Mouse (Mus musculus) myocyte (in vitro differentiated cells): ENCODE measurements around the gene Glra1.

ENCODE experiments used
- E2F4 ChIP-seq: IDR thresholded peaks from one replicate; pipeline ENCODE4 v1.6.1; 2011; ENCODE audit warnings: mild to moderate bottlenecking, control low read depth, moderate library complexity; ENCODE audit not compliant: insufficient read depth
- MAX ChIP-seq: IDR thresholded peaks from one replicate; pipeline ENCODE4 v1.6.1; 2011; ENCODE audit warnings: low read depth, mild to moderate bottlenecking, control low read depth
- MYOD1 ChIP-seq, 3 experiments: IDR thresholded peaks; one replicate each; pipeline ENCODE4 v1.6.1; 2011; ENCODE audit warnings: control low read depth in 2 of 3, low read depth in 2 of 3, mild to moderate bottlenecking in 2 of 3, moderate library complexity in 1 of 3; ENCODE audit not compliant: insufficient read length in 2 of 3, control insufficient read depth in 1 of 3
- MYOG ChIP-seq, 3 experiments: IDR thresholded peaks; one replicate each; pipeline ENCODE4 v1.6.1; 2011; ENCODE audit warnings: control low read depth in 2 of 3, low read depth in 2 of 3, mild to moderate bottlenecking in 2 of 3; ENCODE audit not compliant: insufficient read length in 2 of 3, control insufficient read depth in 1 of 3, insufficient read depth in 1 of 3
- POLR2A ChIP-seq: IDR thresholded peaks from one replicate; pipeline ENCODE4 v1.6.1; 2011; ENCODE audit warnings: low read depth, mild to moderate bottlenecking, control low read depth, moderate library complexity; ENCODE audit not compliant: insufficient read length
- POLR2AphosphoS2 ChIP-seq: IDR thresholded peaks from one replicate; pipeline ENCODE4 v1.6.1; 2011; ENCODE audit warnings: low read depth, control low read depth; ENCODE audit not compliant: insufficient read length
- REST ChIP-seq: IDR thresholded peaks from one replicate; pipeline ENCODE4 v1.6.1; 2011; ENCODE audit warnings: mild to moderate bottlenecking, control low read depth, moderate library complexity; ENCODE audit not compliant: insufficient read depth, insufficient read length
- SRF ChIP-seq: IDR thresholded peaks from one replicate; pipeline ENCODE4 v1.6.1; 2011; ENCODE audit warnings: low read depth; ENCODE audit not compliant: control insufficient read depth, insufficient read length
- TCF12 ChIP-seq: IDR thresholded peaks from one replicate; pipeline ENCODE4 v1.6.1; 2011; ENCODE audit warnings: mild to moderate bottlenecking, control low read depth; ENCODE audit not compliant: poor library complexity, insufficient read depth, severe bottlenecking
- USF1 ChIP-seq: IDR thresholded peaks from one replicate; pipeline ENCODE4 v1.6.1; 2011; ENCODE audit warnings: low read depth, mild to moderate bottlenecking, control low read depth, moderate library complexity

DNA sequence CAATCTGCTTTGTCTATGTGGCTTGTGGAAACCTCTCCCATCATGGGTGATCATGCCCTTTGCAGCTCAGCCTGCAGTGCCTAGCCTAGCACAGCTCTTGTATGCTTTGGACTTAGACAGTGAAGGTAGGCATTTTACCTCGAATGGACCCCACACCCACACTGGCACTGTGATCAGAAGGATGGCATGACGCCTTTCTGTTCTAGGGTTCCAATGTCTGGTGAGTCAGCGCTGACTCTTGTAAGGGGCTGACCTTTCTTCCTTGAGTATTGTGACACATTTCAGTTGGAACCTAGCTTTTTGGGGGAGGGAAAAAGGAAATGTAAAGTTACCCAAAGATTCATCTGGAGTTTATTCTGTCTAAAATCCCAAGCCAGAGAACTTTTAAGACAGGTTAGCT, 102.5 kb downstream of the Glra1 start:
- TF ChIP-seq MYOG (IDR thresholded peaks at IDR 0.05; ENCODE audit: control insufficient read depth in 1 of 3, insufficient read depth in 1 of 3, insufficient read length in 2 of 3, low read depth in 2 of 3): no peak
- no peak for TF ChIP-seq MAX
- peak; percentile 29 for TF ChIP-seq POLR2A
- no peak for TF ChIP-seq SRF
- no peak for TF ChIP-seq USF1
- no peak for TF ChIP-seq MYOD1 (IDR thresholded peaks at IDR 0.05; ENCODE audit: control insufficient read depth in 1 of 3, insufficient read length in 2 of 3, low read depth in 2 of 3)
- no peak for TF ChIP-seq TCF12
- no peak for TF ChIP-seq REST
- TF ChIP-seq POLR2AphosphoS2: peak; percentile 83
- no peak for TF ChIP-seq E2F4
